Mouse (Mus musculus) left cerebral cortex, adult 11 months (tissue): ENCODE data around the gene Plekhg1.

Source experiments
- DNase-seq: peaks from one replicate; pipeline ENCODE4 v3.0.0; 2022; ENCODE audit warnings: low spot score

Plekhg1 gene

GRCm38 (mm10) chr10:3958591-3958990 lies 218.4 kb downstream of the Plekhg1 start:
- DNase-seq = no peak

GRCm38 (mm10) chr10:3969026-3969425 lies 228.9 kb downstream of the Plekhg1 start:
- DNase-seq = no peak

DNA sequence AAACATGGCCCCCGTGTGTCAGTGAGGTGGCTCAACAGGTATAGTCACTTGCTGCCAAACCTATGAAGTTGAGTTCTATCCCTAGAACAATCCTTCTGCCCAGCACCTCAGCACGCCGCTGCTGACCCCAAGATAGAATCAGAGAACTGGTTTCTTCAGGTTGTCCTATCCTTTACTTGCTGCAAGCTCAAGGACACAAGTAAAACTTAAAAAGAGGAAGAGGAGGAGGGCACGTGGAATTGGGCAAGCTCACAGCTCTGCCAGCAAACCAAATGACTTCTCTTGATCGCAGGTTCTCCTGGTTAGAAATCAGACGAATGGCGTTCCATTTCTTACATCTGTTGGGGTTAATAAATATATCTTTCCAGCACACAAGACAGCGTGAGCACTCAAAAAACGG lies 232.1 kb downstream of the Plekhg1 start:
- DNase-seq = no peak

DNA sequence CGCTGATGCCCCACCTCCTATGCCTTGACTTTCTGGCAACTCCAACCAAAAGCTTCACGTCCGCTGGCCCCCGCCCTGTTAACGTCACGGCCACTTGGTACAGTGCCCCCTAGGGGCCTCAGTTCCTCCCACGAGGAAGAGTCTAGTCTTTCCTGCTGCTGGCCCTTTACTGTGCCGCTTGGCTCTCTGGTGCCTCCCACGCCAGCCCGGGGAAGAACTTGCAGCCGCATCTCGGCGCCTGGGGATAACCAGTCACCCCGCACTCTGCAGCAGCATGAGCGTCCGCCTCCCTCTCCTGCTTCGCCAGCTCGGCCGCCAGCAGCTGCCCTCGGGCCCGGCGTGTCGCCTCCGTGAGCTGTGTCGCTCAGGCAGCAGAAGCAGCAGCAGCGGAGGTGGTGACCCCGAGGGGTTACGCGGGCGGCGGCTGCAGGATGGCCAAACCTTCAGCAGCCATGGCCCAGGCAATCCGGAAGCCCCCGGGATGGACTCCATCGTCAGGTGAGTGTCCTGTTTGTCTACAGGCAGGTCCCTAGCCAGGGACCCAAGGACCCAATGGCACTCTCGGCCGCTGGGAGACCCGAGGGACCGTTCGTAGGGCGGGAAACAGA lies 232.9 kb downstream of the Plekhg1 start, which contains the start of gene Mthfd1l:
TSS of gene Mthfd1l (plus strand) at position 138 of the 608 bp plus-strand sequence.
- DNase-seq = peak; percentile 78

DNA sequence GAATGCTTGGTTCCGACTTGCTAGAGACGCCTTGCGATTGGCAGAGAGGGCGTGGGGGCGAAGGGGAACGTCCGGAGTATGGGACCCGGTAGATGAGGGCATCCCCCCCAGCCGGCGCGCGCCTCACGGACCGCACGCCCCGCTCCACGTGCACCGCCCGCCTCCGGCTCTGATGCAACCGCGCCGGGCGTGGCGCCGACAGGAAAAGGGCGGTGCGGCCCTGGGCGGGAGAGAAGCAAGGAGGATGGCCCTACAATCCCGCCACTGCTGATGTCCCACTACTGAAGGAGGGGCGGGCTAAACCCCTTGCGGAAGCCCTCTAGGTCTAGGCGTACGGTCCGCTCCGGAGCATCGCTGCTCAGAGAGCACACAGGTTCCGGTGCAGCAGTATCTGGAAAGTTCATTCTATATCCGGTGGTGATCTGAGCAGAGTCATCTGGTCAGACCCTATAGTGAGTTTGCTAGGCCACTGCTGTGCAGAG lies 233.5 kb downstream of the Plekhg1 start:
- DNase-seq = peak; percentile 74

- no peak for DNase-seq
These were observed 234.2 kb downstream of the Plekhg1 start for GRCm38 (mm10) chr10:3974380-3974779.

DNA sequence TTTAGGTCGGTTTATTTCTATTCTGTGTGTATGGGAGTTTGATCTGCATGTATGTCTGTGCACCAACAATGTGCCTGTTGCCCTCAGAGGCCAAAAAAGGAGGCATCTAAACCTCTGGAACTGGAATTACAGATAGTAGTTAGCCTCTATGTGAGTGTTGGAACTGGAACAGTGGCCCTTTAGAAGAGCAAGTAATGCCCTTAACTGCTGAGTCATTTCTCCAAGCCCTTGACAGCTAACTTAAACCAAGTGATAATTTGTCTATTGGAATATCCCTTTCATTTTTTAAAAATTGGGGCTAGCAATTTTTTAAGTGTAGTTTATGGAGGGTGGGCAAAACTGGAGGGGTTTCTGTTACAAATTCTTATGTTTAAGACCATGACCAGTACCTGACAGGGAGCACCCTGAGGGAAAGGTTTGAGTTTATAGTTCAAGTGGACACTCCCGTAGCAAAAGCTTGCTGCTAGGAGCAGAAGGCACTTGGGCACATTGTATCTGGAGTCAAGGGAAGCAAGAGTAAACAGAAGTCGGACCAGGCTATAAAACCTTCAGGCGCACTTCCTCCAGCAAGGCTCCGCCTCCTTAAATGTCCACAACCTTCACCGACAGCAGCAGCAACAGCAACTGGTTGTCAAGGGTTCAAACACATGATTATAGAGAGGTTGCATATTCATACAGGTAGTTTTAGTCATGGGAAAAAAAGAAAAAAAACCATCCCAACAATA lies 235.9 kb downstream of the Plekhg1 start:
- DNase-seq = no peak

- no peak for DNase-seq
These were observed 236.5 kb downstream of the Plekhg1 start for GRCm38 (mm10) chr10:3976623-3977010.

DNA sequence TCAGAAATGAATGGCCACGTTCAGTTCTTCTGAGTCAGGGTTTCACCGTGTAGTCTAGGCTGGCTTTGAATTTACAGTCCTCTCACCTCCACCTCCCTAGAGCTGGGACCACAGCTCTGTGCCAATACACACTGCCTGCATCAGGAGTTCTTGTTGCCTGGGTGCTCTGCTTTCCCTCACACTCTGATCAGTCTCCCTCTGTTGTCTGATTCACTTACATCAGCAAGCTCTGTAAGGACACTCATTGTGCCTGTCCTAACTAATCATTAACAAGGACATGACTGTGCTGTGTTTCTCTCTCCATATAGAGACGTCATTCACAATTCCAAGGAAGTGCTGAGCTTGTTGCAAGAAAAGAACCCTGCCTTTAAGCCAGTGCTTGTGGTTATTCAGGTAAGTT lies 238.2 kb downstream of the Plekhg1 start:
- no peak for DNase-seq

DNA sequence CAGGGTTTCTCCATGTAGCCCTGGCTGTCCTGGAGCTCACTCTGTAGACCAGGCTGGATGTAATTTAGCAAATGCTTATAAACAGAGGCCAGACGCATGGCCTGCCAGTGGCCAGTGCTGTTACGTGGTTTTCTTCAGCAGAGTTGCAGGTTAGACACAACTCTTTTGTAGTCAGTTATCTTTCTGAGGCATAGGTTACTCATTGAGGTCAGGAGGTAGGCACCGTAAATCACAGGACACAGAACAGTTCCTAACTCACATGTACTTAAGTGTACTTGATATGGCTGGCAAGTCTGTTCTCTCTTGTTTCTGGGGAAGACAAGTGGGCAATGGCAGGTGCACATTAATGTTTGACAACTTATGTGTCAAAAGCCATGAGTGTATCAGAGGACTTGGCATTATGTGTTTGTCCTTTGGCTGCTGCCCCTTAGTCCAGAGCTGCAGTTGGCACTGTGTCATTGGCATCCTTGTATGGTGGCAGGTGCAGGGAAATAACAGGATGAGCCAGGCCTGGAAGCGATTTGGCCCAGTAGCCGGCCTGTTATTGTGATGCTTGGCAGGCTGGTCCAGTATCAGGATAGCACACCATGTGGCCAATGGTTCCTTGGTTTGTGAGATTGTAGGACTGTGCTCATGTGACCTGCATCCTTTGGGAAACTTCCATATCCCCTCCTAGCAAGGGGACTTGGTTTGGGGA lies 238.8 kb downstream of the Plekhg1 start:
- no peak for DNase-seq

- DNase-seq = no peak
These were observed 240.1 kb downstream of the Plekhg1 start for GRCm38 (mm10) chr10:3980231-3980630.

- no peak for DNase-seq
These were observed 250.2 kb downstream of the Plekhg1 start for GRCm38 (mm10) chr10:3990295-3990883.

DNA sequence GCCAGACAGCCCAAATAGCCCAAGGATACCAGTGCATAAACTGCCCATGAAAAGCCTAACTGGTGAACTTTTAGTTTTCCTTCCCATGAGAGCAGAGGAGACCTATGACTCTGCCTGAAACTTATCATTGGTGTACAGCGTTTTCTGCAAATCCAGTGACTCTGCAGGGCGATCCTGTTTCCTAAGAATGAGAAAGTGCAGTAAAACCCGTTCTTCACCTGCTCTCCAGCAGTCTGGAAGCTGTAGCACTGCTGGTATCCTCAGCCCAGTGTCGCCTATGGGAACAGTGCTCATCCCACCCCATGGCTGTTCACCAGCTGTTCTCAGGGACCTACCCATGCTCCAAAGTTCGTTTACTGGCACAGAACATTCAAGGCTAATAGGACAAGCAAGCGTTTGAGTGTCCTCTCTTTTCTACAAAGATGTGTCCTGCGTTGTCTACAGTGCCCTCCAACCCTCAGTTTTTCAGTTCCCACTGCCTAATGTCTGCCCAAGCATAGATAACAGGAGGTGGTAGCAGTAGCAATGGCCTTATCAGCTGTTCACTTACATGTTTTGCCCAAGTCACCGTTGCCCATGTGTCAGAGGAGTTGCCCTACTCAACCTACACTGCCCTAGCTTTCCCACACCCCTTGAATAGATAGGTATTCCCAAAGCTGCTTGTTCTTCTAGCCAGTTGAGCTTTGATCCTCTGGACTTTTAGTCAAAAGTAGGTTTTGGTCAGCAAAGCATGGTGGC lies 253.4 kb downstream of the Plekhg1 start:
- DNase-seq = no peak

GRCm38 (mm10) chr10:3995277-3995676 lies 255.1 kb downstream of the Plekhg1 start:
- DNase-seq = no peak

GRCm38 (mm10) chr10:3996170-3996876 lies 256.2 kb downstream of the Plekhg1 start:
- DNase-seq = peak; percentile 39

GRCm38 (mm10) chr10:3997851-3998426 lies 257.8 kb downstream of the Plekhg1 start:
- no peak for DNase-seq

DNA sequence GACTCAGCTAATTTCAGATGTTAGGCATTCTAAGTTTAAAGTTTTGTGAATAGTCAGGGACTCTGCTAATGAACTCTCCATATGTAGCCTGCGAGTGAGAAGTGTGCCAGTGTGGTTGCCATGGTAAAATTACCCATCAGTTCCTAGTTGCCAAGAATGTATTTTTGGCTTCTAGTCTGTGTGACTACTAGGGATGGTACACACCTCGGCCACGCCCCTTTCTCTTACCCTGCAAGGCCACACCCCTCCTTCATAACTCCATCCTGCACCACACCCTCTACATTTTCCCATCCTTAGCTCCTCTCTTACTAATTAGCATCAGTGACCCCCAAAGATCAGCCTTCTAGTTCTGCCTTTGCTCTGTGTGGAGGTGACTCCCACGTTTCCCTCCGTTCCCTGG lies 262.5 kb downstream of the Plekhg1 start:
- DNase-seq = no peak

GRCm38 (mm10) chr10:4005191-4005590 lies 265.0 kb downstream of the Plekhg1 start:
- no peak for DNase-seq

GRCm38 (mm10) chr10:4006296-4007015 lies 266.3 kb downstream of the Plekhg1 start:
- no peak for DNase-seq
